Mouse (Mus musculus) heart, adult 2 months (tissue): Measurements from ENCODE around the gene Tgfb1.

Experiments
- CTCF ChIP-seq: fragments of 200-600 bp; IDR thresholded peaks from 2 replicates; pipeline ENCODE4 v1.8.1; 2022; ENCODE audit warnings: antibody characterized with exemption, mild to moderate bottlenecking, moderate library complexity
- POLR2A ChIP-seq: fragments of 200-500 bp; IDR thresholded peaks from 2 replicates; pipeline ENCODE4 v1.6.1; 2011; ENCODE audit warnings: mild to moderate bottlenecking, low read depth, low read length, control low read depth; ENCODE audit not compliant: insufficient read depth

GRCm38 (mm10) chr7:25703793-25704494 is 17.1 kb downstream of the Tgfb1 start:
- TF ChIP-seq CTCF (no peak), POLR2A (peak; percentile 60; the same call in 1 of the 2 replicates)
